In genomic region chr11:88443905-88444304, GRCm38 (mm10) we compare ENCODE assay signal across 16 mouse cellular contexts.
DNase-seq lines count a peak whose midpoint lies in the region; ATAC-seq and TF ChIP-seq lines count a peak whose summit lies in the region.
"Had no signal": no experiment of that assay in that cellular context is flagged by ENCODE, and none has a peak within 500 bp of the region (broad histone marks: within the 10 kb centered on the region; RNA-seq: fewer than 3 reads in every experiment).

No protein-coding gene starts in this region.

- peak; percentile 28; the same call in 1 of the 2 replicates for ATAC-seq in forebrain, embryonic 13.5 days
- ATAC-seq in hindbrain, embryonic 14.5 days (ENCODE audit: low FRiP score), result no peak
- no peak for ATAC-seq in midbrain, postnatal 0 days (ENCODE audit: low FRiP score)
- ATAC-seq: CD4-positive, CD25-positive, alpha-beta regulatory T cell, adult 4 months had no signal

- H3K4me2 ChIP-seq in forebrain, embryonic 13.5 days, result peak overlapping the region; percentile 44
- H3K4me2 ChIP-seq in hindbrain, embryonic 14.5 days (replicated peaks), result peak overlapping the region; percentile 19; the same call in 1 of the 2 replicates
- H3K4me2 ChIP-seq in midbrain, postnatal 0 days (ENCODE audit: low read depth, low read length, poor library complexity, severe bottlenecking), result 0 out of 2 replicates have a peak overlapping the region, but pooled peaks have one; percentile 2
- H3K4me2 ChIP-seq: embryonic facial prominence, embryonic 12.5 days; limb, embryonic 13.5 days; liver, embryonic 15.5 days had no signal

- DNase-seq in forebrain, embryonic 10.5 days (ENCODE audit: extremely low spot score, low spot score), result no peak
- DNase-seq in hindbrain, embryonic 14.5 days (ENCODE audit: low spot score), result no peak
- no peak for DNase-seq in midbrain, postnatal 0 days (ENCODE audit: low spot score)
- no peak for DNase-seq in gastrocnemius, postnatal 14 days
- no peak for DNase-seq in kidney, postnatal 14 days
- DNase-seq in yolk sac, embryonic 10.5 days (ENCODE audit: low spot score), result no peak
- DNase-seq: adrenal gland, adult 8-10 months; kidney, adult 2 months; kidney, postnatal 4 days; lung, postnatal 14 days had no signal

- 84% methylated on average over 14 of the region's 14 CpGs for WGBS in forebrain, embryonic 10.5 days
- 22% methylated on average over 14 of the region's 14 CpGs for WGBS in forebrain, embryonic 13.5 days
- WGBS in hindbrain, embryonic 14.5 days, result 34% methylated on average over 14 of the region's 14 CpGs
- WGBS in midbrain, postnatal 0 days, result 40% methylated on average over 14 of the region's 14 CpGs

- no peaks in the 10 kb centered on the region for H3K27me3 ChIP-seq in forebrain, embryonic 10.5 days (ENCODE audit: poor library complexity, severe bottlenecking)
- H3K27me3 ChIP-seq in forebrain, embryonic 13.5 days, result no peaks in the 10 kb centered on the region
- no peaks in the 10 kb centered on the region for H3K27me3 ChIP-seq in hindbrain, embryonic 14.5 days (ENCODE audit: control insufficient read depth, insufficient read depth, low read length)
- no peaks in the 10 kb centered on the region for H3K27me3 ChIP-seq in midbrain, postnatal 0 days (ENCODE audit: insufficient read depth, low read length)
- H3K27me3 ChIP-seq: embryonic facial prominence, embryonic 12.5 days; liver, embryonic 15.5 days had no signal

- H3K4me3 ChIP-seq in forebrain, embryonic 10.5 days, result no peak overlapping the region
- H3K4me3 ChIP-seq in forebrain, embryonic 13.5 days, result no peak overlapping the region
- no peak overlapping the region for H3K4me3 ChIP-seq in hindbrain, embryonic 14.5 days (replicated peaks; ENCODE audit: low read length)
- H3K4me3 ChIP-seq in midbrain, postnatal 0 days (ENCODE audit: low read depth, low read length), result no peak overlapping the region
- H3K4me3 ChIP-seq: embryonic facial prominence, embryonic 12.5 days; left cerebral cortex, adult 2 months; limb, embryonic 13.5 days; liver, embryonic 15.5 days had no signal

- H3K4me1 ChIP-seq in forebrain, embryonic 10.5 days, result peaks cover 96% of the 10 kb centered on the region
- peaks cover 95% of the 10 kb centered on the region for H3K4me1 ChIP-seq in forebrain, embryonic 13.5 days
- peaks cover 87% of the 10 kb centered on the region for H3K4me1 ChIP-seq in hindbrain, embryonic 14.5 days (replicated peaks; ENCODE audit: control insufficient read depth, insufficient read depth, low read length)
- H3K4me1 ChIP-seq in midbrain, postnatal 0 days (ENCODE audit: insufficient read depth, low read length), result peaks cover 9% of the 10 kb centered on the region; the same call in 1 of the 2 replicates
- H3K4me1 ChIP-seq: liver, embryonic 15.5 days had no signal

- no peaks in the 10 kb centered on the region for H3K9me3 ChIP-seq in forebrain, embryonic 10.5 days
- no peaks in the 10 kb centered on the region for H3K9me3 ChIP-seq in forebrain, embryonic 13.5 days (replicated peaks)
- no peaks in the 10 kb centered on the region for H3K9me3 ChIP-seq in hindbrain, embryonic 14.5 days (ENCODE audit: control insufficient read depth, low read length)
- no peaks in the 10 kb centered on the region for H3K9me3 ChIP-seq in midbrain, postnatal 0 days (ENCODE audit: low read length)
- H3K9me3 ChIP-seq: embryonic facial prominence, embryonic 12.5 days; limb, embryonic 13.5 days; liver, embryonic 15.5 days had no signal

- peak overlapping the region; percentile 35; the same call in 1 of the 2 replicates for H3K9ac ChIP-seq in forebrain, embryonic 13.5 days
- H3K9ac ChIP-seq in hindbrain, embryonic 14.5 days, result 0 out of 2 replicates have a peak overlapping the region, but pooled peaks have one; percentile 32
- H3K9ac ChIP-seq in midbrain, postnatal 0 days (replicated peaks; ENCODE audit: low read length, poor library complexity, severe bottlenecking), result 0 out of 2 replicates have a peak overlapping the region, but pooled peaks have one; percentile 0
- H3K9ac ChIP-seq: embryonic facial prominence, embryonic 12.5 days; limb, embryonic 13.5 days; liver, embryonic 15.5 days had no signal

- no peak for TF ChIP-seq CTCF in midbrain, postnatal 0 days (IDR thresholded peaks at IDR 0.05)

- intact Hi-C loops in gastrocnemius, postnatal 14 days (cut with DNase I; ENCODE audit: low total_unique reads), result no loop called here

- H3K36me3 ChIP-seq in forebrain, embryonic 10.5 days (replicated peaks), result peaks cover 63% of the 10 kb centered on the region
- H3K36me3 ChIP-seq in forebrain, embryonic 13.5 days (ENCODE audit: poor library complexity, severe bottlenecking), result no peaks in the 10 kb centered on the region
- no peaks in the 10 kb centered on the region for H3K36me3 ChIP-seq in hindbrain, embryonic 14.5 days (replicated peaks; ENCODE audit: control insufficient read depth, insufficient read depth)
- H3K36me3 ChIP-seq in midbrain, postnatal 0 days (ENCODE audit: insufficient read depth, low read length), result no peaks in the 10 kb centered on the region
- H3K36me3 ChIP-seq: embryonic facial prominence, embryonic 12.5 days; limb, embryonic 13.5 days had no signal

- peak overlapping the region; percentile 36; the same call in 1 of the 2 replicates for H3K27ac ChIP-seq in forebrain, embryonic 10.5 days
- H3K27ac ChIP-seq in forebrain, embryonic 13.5 days, result peak overlapping the region; percentile 82
- peak overlapping the region; percentile 85 for H3K27ac ChIP-seq in hindbrain, embryonic 14.5 days
- H3K27ac ChIP-seq in midbrain, postnatal 0 days (ENCODE audit: low read depth, low read length), result peak overlapping the region; percentile 58
- H3K27ac ChIP-seq: embryonic facial prominence, embryonic 12.5 days; left cerebral cortex, adult 2 months; limb, embryonic 13.5 days; liver, embryonic 15.5 days had no signal
